Mouse (Mus musculus) hindbrain, embryonic 11.5 days (tissue): ENCODE measurements at regions not wholly inside any gene's neighbourhood (a gene's known extent, or its start where the extent isn't known, plus 50 kb on each side); places are given as distances from the start of the nearest gene placed in this dataset.

Experiments used
- ATAC-seq: fragments of 200-750 bp; cut with Nextera tagmentation; 2 replicates; pipeline ENCODE4 v1.8.0; 2017; ENCODE audit warnings: mild to moderate bottlenecking, moderate TSS enrichment, moderate library complexity; ENCODE audit not compliant: low FRiP score
- DNase-seq: peaks from one replicate; pipeline ENCODE4 v3.0.0-alpha.2; 2015; ENCODE audit warnings: low spot score
- H3K27ac ChIP-seq: fragments of 300-500 bp; sonication (generic); 2 replicates; pipeline ENCODE4 v1.5.1; 2014; ENCODE audit warnings: mild to moderate bottlenecking, low read depth, low read length
- H3K27me3 ChIP-seq: fragments of 300-500 bp; sonication (generic); 2 replicates; pipeline ENCODE4 v1.6.1; 2014; ENCODE audit warnings: mild to moderate bottlenecking, low read length, moderate library complexity, mixed read lengths; ENCODE audit not compliant: control insufficient read depth, insufficient read depth
- H3K36me3 ChIP-seq: fragments of 300-500 bp; sonication (generic); 2 replicates; pipeline ENCODE4 v1.6.1; 2014; ENCODE audit warnings: mild to moderate bottlenecking, low read length, moderate library complexity, mixed read lengths; ENCODE audit not compliant: control insufficient read depth, insufficient read depth
- H3K4me1 ChIP-seq: fragments of 300-500 bp; sonication (generic); replicated peaks from 2 replicates; pipeline ENCODE4 v1.6.1; 2014; ENCODE audit warnings: low read length, mixed read lengths; ENCODE audit not compliant: control insufficient read depth, insufficient read depth
- H3K4me2 ChIP-seq: fragments of 300-500 bp; sonication (generic); replicated peaks from 2 replicates; pipeline ENCODE4 v1.6.1; 2014; ENCODE audit warnings: mild to moderate bottlenecking, low read depth, low read length
- H3K4me3 ChIP-seq: fragments of 300-500 bp; sonication (generic); 2 replicates; pipeline ENCODE4 v1.5.1; 2014; ENCODE audit warnings: low read depth, low read length
- H3K9ac ChIP-seq: fragments of 300-500 bp; sonication (generic); 2 replicates; pipeline ENCODE4 v1.6.1; 2014; ENCODE audit warnings: low read depth, low read length
- H3K9me3 ChIP-seq: fragments of 300-500 bp; sonication (generic); 2 replicates; pipeline ENCODE4 v1.6.1; 2016; ENCODE audit warnings: low read length; ENCODE audit not compliant: control insufficient read depth
- WGBS: fragments of 180-500 bp; shearing (Covaris S2); extraction: QIAGEN DNeasy Blood & Tissue Kit; methylation state at CpG from one replicate; pipeline ENCODE4 v1.1.7; 2014; 5-methylcytosine and 5-hydroxymethylcytosine counted together

DNA sequence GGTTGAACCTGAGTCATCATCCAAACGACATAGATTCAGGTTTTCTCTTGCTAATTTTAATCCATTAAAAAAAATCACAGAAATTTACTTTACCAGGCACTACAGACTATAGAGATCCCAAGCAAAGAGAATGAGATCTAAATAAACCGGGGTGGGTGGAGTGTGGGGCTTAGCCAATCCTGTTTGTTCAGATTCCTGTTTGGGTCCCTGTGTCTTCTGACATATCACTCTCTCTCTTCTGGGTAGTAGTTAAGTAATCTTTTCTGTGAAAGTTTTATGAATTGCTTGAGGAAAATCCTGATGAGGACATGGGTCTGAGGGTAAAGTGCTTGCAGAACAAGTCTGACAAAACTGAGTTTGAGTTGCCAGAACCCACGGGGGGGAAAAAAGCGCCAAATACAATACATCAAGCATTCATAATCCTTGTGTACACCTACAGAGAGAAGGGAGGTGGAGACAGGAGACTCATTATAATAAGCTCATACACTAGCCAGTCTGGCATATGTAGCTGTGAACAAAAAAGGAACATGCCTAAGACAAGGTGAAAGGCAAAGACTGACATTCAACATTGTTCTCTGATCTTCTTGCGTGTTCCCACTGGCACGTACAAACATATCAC lies 339.8 kb downstream of the Rpl36a-ps1 start:
- DNase-seq (no peak), ATAC-seq (no peak)
- WGBS: 82% methylated on average over 6 of the region's 6 CpGs
- Histone ChIP-seq H3K27ac (no peak overlapping the region), H3K4me3 (no peak overlapping the region), H3K36me3 (no peaks in the 10 kb centered on the region), H3K9me3 (no peaks in the 10 kb centered on the region), H3K9ac (no peak overlapping the region), H3K4me2 (no peak overlapping the region), H3K27me3 (no peaks in the 10 kb centered on the region), H3K4me1 (no peaks in the 10 kb centered on the region)

DNA sequence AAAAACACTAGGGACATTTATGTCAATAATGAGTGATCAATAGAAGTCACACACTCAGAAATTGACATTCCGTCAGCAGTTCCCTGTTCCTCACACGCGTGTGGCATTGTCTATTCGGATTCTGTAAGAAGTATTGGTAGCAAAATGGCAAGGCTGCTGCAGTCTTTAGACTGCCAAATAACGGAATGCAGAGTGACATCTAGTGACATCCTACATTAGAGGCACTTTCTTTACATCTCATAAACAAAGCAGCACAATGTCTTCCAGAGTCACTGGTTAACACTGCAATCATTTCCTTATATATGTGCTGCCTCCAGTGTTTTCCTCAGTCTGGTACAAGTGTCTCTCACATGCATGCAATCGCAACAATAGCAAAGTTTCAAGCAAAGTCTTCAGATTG lies 342.9 kb downstream of the Rpl36a-ps1 start:
- Histone ChIP-seq H3K9ac (no peak overlapping the region), H3K4me2 (no peak overlapping the region), H3K36me3 (no peaks in the 10 kb centered on the region), H3K27me3 (no peaks in the 10 kb centered on the region), H3K4me3 (no peak overlapping the region), H3K27ac (no peak overlapping the region), H3K9me3 (no peaks in the 10 kb centered on the region), H3K4me1 (no peaks in the 10 kb centered on the region)
- DNase-seq (no peak), ATAC-seq (no peak)
- 82% methylated on average over 6 of the region's 6 CpGs for WGBS

DNA sequence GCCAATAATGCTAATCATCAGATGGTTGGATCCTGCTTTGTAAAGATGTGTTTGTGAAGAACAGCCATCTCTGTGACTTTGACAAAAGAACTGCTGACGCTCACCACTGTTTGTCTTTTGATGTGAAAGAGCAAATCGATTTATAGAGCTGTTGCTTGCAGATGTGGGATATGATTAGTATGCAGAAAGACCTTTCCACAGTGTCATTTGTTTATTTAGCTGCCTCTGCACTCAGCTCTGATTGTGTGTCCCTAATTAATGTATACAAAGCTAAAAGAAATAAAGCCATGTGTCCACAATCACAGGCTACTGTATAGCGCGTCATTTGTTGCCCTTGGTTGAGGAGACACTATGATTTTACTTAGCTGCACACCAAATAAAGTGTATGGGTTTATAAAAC lies 343.6 kb downstream of the Rpl36a-ps1 start:
- ATAC-seq (no peak), DNase-seq (no peak)
- no peak overlapping the region for H3K4me3 ChIP-seq
- no peak overlapping the region for H3K9ac ChIP-seq
- H3K27ac ChIP-seq: no peak overlapping the region
- H3K9me3 ChIP-seq: no peaks in the 10 kb centered on the region
- no peak overlapping the region for H3K4me2 ChIP-seq
- H3K36me3 ChIP-seq: no peaks in the 10 kb centered on the region
- 72% methylated on average over 4 of the region's 4 CpGs for WGBS
- no peaks in the 10 kb centered on the region for H3K4me1 ChIP-seq
- no peaks in the 10 kb centered on the region for H3K27me3 ChIP-seq

DNA sequence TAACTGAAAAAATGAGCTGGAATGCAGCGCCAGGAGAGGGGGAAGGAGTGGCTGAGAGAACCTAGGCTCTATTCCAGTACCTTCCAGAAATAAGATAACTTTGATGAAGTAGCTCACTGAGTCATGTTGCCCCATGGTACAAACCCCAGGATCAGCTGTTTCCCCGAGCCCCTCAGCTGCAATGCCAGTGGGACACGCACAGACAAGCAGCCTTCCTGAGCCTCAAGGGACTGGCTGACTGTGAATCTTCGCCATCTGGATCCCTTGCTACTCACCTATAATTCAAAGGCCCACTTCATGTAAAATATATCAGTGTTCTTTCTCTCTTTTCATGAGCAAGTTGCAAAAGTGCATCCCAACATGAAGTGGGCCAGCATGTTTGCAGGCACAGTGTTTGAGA lies 346.5 kb downstream of the Rpl36a-ps1 start:
- no peak for DNase-seq
- no peak for ATAC-seq
- WGBS: 85% methylated on average over 4 of the region's 4 CpGs

DNA sequence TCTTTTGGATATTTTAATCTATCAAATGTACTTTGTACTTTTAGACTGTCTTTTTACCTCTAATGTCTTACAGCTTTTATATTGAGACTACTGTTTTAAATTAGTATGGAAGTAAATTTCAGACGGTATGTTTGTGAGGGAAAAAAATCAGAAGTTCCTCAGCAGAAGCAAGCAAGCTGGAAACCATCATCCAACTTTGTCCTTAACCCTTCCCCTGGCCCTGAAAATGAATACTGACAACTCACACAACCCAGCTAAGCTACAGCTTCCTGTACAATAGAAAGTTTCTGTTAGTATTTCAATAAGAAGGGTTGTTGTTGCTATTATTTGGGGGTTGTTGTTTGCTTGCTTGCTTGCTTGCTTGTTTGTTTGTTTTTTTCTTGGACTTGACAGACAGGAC lies 350.4 kb downstream of the Rpl36a-ps1 start:
- ATAC-seq (no peak), DNase-seq (no peak)
- H3K4me2 ChIP-seq: no peak overlapping the region
- H3K27me3 ChIP-seq: no peaks in the 10 kb centered on the region
- H3K9me3 ChIP-seq: no peaks in the 10 kb centered on the region
- no peak overlapping the region for H3K9ac ChIP-seq
- no peak overlapping the region for H3K27ac ChIP-seq
- 86% methylated on average over 1 of the region's 1 CpGs for WGBS
- H3K4me3 ChIP-seq: no peak overlapping the region
- no peaks in the 10 kb centered on the region for H3K4me1 ChIP-seq
- H3K36me3 ChIP-seq: no peaks in the 10 kb centered on the region

More for the DNA sequence above, 346.5 kb downstream of the Rpl36a-ps1 start:
- no peak overlapping the region for H3K4me2 ChIP-seq
- H3K27me3 ChIP-seq: no peaks in the 10 kb centered on the region
- no peak overlapping the region for H3K4me3 ChIP-seq
- no peaks in the 10 kb centered on the region for H3K9me3 ChIP-seq
- no peak overlapping the region for H3K27ac ChIP-seq
- no peaks in the 10 kb centered on the region for H3K36me3 ChIP-seq
- no peaks in the 10 kb centered on the region for H3K4me1 ChIP-seq
- no peak overlapping the region for H3K9ac ChIP-seq

DNA sequence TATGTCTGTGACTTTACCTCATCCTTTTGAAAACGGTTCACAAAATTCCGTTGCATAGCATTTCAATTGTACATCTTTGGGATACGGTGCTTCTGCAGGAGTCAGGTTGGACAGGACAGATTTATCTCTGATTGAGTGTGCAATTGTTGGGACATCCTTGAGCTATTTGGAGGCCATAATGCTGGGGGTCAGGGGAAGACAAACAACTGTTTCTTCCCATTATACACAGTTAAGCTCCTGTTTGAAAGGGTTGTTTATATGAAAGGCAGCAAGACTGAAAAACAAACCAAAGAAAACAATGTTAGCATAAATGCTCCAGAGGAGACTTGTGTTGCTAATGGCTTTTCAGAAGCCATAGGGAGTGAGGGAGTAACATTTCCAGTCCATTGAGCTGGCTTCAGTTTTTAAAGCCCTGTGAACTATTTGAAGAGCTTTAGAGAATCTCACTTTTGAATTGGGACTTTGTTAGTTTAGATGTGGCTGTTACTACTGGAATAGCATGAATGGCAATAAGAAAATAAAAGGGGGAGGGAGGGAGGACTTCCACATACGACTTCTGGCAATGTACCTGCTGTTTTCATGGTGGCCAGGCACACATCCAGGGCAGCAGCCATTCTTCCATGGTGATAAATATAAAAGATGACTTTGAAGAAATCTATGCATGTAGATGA lies 351.3 kb downstream of the Rpl36a-ps1 start:
- ATAC-seq (no peak), DNase-seq (no peak)
- H3K9ac ChIP-seq: no peak overlapping the region
- no peak overlapping the region for H3K4me2 ChIP-seq
- no peaks in the 10 kb centered on the region for H3K4me1 ChIP-seq
- H3K9me3 ChIP-seq: no peaks in the 10 kb centered on the region
- 50% methylated on average over 4 of the region's 4 CpGs for WGBS
- H3K27me3 ChIP-seq: no peaks in the 10 kb centered on the region
- H3K27ac ChIP-seq: no peak overlapping the region
- H3K4me3 ChIP-seq: no peak overlapping the region
- H3K36me3 ChIP-seq: no peaks in the 10 kb centered on the region

DNA sequence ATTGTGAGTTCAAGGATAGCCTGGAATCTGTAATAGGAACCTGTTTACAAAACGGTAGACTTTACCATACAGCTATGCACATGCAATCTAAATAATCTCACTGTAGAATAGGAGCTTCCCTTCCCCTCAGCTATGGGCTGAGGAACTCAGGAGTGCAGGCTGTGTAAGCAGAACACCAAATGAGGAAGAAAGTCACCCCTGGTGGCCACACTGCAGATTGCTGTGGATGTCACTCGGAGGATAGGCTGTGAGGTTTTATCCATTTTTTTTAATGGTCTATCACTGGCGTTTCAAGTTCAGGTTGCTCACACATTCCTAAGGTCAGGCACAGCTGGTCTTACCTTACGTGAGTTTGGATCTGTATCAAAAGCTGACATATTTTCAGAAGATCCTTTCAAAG lies 365.1 kb downstream of the Rpl36a-ps1 start:
- Histone ChIP-seq H3K4me3 (no peak overlapping the region), H3K9me3 (no peaks in the 10 kb centered on the region), H3K27ac (no peak overlapping the region), H3K36me3 (no peaks in the 10 kb centered on the region), H3K4me2 (no peak overlapping the region), H3K9ac (no peak overlapping the region), H3K27me3 (no peaks in the 10 kb centered on the region), H3K4me1 (no peaks in the 10 kb centered on the region)
- ATAC-seq (no peak), DNase-seq (no peak)
- 70% methylated on average over 4 of the region's 4 CpGs for WGBS

DNA sequence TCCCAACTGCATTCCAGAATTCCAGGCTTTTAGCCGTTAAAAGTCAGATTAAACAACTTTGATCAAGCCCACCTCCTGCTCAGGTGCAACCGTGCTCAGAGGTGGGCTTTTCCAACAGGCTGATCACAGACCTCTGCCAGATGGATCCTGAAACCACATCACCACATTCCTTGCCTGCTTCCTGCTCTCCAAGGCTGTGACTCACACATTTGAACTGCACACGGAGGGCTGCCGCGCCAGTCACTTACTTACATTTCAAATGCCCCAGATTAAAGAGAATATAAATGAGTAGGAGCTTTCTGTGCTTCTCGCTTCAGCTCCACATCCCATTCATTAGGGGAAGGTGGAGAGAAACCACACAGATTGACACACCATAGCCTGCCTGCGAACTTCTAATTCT lies 367.6 kb downstream of the Rpl36a-ps1 start:
- Histone ChIP-seq H3K36me3 (no peaks in the 10 kb centered on the region), H3K27me3 (no peaks in the 10 kb centered on the region), H3K4me3 (no peak overlapping the region), H3K9me3 (no peaks in the 10 kb centered on the region), H3K4me1 (no peaks in the 10 kb centered on the region), H3K9ac (no peak overlapping the region), H3K4me2 (no peak overlapping the region), H3K27ac (no peak overlapping the region)
- no peak for DNase-seq
- no peak for ATAC-seq
- 65% methylated on average over 7 of the region's 7 CpGs for WGBS

DNA sequence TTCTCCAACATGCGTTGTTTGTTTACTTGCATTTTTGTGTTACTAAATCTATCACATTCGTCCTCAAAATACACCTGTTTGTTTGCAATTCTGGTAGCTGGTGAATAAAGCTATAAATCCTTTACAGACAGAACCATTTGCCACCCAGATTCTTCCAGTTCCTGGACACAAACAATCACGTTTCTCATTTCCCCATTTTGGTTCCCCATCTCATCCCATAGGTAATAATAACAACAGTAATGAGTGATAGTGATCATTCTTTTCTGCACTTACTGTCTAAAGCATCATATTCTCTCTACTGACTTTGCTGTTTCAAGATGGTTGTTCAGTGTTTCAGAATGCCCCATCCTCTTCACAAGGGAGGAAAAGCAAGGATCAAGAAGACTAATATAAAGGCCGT lies 368.3 kb downstream of the Rpl36a-ps1 start:
- no peak for DNase-seq
- H3K4me2 ChIP-seq: no peak overlapping the region
- no peaks in the 10 kb centered on the region for H3K9me3 ChIP-seq
- no peak overlapping the region for H3K9ac ChIP-seq
- no peak for ATAC-seq
- H3K27me3 ChIP-seq: no peaks in the 10 kb centered on the region
- no peaks in the 10 kb centered on the region for H3K4me1 ChIP-seq
- no peak overlapping the region for H3K4me3 ChIP-seq
- no peaks in the 10 kb centered on the region for H3K36me3 ChIP-seq
- H3K27ac ChIP-seq: no peak overlapping the region
- 91% methylated on average over 4 of the region's 4 CpGs for WGBS
